Mouse (Mus musculus) natural killer cell, adult 2 months (primary cell): ENCODE data around the gene Prkcb.

ENCODE experiments used
- DNase-seq, 2 experiments: peaks; one replicate each; pipeline ENCODE4 v3.0.0; 2022; ENCODE audit warnings: low spot score in 2 of 2

The Prkcb gene

GRCm38 (mm10) chr7:122319566-122319965 lies 31.0 kb downstream of the Prkcb start:
- no peak for DNase-seq

GRCm38 (mm10) chr7:122320843-122321544 lies 32.4 kb downstream of the Prkcb start:
- DNase-seq, result no peak

DNA sequence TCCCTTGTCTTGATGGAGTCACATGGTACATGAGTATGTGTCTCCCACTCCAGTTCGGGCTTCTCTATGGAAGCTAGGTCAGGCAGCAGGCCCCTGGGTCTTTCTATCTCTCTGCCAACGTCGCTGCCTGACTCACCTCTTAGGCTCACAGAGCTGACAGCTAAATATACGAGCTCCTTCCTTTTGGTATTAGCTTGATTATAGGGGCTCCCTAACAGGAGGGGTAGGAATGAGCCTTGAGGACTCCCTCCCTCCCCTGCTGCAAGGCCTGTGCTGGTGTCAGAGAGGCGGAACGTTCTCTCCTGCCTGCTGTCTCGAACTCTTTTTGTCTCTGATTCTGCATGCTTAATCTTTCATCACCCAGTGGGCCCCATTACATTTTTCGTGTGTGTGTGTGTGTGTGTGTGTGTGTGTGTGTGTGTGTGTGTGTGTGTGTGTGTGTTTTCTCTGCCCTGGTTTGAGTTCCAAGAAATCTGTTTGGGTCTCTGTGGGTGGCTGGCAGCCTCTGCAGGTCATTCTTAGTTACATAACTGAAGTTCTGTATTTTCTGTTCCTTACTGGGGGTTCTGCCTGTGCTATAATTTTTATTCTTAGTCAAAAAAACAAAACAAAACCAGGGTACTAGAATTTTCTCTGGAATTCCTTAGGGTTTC lies 33.6 kb downstream of the Prkcb start:
- DNase-seq, result no peak

GRCm38 (mm10) chr7:122327942-122328341 lies 39.4 kb downstream of the Prkcb start:
- no peak for DNase-seq

GRCm38 (mm10) chr7:122328466-122328865 lies 39.9 kb downstream of the Prkcb start:
- no peak for DNase-seq

DNA sequence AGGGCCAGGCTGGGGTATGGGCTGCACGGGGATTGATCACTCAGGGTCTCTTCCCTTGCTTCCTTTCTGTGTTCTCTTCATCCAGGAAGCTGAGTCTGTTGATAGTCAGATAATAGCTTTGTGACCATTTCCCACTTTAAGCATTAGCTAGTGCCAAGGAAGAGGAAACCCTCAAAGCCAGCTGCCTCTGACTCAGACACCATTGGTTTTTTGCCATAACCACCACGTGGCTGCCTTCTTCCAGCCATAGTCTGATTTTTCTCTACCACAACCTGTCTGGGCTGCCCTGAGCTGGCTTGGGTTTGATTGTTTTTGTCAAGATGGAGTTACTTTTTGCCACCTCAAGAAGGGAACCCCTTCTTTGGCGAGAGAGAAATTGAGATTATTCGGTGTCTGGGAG lies 41.0 kb downstream of the Prkcb start:
- peak; percentile 48 for DNase-seq

- no peak for DNase-seq
Measured at GRCm38 (mm10) chr7:122333686-122334085, 45.1 kb downstream of the Prkcb start.

DNA sequence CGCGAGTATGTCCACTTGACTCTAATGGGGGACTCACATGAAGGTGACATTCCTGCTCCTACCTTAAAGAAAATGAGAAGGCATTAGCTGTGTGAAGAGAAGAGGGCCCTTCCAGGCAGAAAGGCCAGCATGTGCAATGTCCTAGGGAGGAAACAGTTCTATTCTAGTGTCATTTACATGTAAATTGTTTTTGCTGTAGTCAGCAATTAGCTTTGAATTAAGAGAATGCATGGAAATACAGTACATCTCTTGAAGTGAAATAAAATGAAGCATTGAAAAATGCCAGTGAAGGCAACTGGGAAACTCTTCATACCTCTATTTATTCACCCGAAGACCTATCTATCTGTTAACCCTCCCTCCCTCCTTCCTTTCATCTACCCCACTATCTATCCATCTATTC lies 48.8 kb downstream of the Prkcb start:
- no peak for DNase-seq

DNA sequence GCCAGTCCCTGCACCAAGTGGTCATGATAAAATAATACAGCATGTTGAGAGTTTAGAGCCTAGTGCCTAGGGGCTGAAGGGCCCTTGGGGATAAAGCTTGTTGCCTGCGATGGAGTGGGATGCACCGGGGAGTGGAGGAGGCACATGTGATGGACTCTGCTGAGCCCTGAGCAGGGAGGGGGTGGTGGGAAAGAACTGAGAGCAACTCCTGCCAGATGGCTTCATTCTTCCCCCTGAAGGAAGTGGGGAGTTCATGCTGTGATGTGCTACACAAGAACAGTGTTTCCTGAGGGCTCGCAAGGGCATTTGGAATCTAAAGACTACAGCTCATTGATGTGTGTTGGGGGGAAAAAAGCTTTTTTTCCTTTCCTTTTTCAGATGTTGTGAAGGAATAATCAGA lies 49.5 kb downstream of the Prkcb start:
- no peak for DNase-seq

DNA sequence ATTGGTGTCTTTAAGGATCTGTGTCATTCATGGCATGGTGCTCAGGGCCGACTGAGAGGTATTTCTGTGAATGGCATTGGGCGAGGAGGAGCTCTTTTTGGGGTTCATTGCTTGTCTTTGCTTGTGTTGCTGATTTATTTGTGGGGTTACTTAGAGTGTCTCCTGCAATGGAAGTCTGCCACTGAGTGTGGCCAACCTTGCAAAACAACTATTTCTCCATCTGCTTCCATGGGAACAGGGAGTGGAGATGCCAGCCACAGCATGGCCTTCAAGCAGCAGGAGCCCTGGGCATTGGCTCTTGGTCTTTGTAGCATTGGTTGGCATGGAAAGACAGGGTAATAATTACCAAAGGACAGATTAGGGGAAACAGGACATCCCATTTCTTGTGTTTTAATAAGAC lies 50.9 kb downstream of the Prkcb start:
- no peak for DNase-seq

- DNase-seq, result no peak
Measured at GRCm38 (mm10) chr7:122341813-122342212, 53.3 kb downstream of the Prkcb start.

GRCm38 (mm10) chr7:122344656-122345055 lies 56.1 kb downstream of the Prkcb start:
- no peak for DNase-seq

DNA sequence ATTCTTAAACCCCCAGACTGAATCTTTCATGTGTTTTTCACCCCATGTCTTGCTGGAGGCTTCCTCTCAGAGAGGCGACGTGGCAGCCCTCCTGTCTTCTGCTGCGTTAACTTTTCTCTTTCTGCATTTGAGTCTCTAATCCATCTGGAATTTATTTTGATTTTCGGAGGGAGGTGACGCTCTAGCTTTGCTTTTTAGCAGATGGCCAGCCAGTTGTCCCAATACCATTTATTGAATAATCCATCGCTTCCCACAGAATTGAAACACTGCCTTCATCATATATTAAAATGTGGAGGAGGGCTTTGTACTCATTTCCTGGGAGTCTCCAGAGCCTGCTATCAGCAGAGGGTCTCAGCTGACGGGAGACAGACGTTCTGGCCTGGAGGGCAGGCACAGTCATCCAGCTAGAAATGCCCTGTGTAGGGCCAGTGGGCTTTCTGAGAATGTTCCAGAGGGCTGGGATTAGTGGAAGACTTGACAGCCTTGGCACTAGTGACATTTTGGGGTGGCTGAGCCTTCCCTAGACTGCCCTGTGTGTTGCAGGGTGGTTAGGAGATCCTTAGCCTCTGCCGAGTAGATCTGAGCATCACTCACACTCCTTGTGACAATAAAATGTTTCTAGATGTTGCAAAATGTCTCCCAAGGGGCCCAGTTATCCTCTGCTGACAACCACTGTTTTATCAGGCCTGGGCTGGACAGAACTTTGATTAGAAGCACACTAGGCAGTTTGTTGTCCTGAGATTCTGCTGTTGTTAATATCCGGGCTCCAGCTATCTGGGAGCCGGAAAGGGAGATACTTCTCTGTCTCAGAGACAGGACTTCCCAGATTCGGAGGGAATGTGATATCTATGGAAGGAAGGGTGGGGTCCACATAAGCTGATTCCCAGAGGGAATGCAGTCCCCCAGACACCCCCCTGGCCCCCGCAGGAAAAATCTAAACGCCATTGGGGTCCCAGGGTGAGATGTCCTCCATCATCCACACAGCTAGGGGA lies 58.0 kb downstream of the Prkcb start:
- no peak for DNase-seq

- peak in 1 of 2 experiments; percentile 10 for DNase-seq
Measured at GRCm38 (mm10) chr7:122347433-122347832, 58.9 kb downstream of the Prkcb start.

DNA sequence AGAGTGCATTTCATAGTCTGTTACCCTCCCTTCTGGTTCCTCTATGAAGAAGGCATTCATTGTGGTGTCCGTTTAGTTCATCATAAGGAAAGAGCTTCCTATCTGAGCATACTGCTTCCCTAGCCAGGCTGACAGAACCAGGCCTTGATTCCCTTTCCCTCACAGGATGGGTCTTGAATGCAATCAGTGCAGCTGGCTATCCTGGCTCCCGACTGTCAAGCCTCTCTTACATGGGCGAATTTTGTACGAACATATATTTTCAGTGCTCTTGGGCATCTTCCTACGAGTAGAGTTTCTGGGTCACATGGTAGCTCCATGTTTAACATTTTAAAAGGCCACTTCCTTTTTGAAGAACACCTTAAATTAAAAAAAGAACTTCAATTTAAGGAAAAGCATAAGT lies 61.4 kb downstream of the Prkcb start:
- DNase-seq, result no peak

DNA sequence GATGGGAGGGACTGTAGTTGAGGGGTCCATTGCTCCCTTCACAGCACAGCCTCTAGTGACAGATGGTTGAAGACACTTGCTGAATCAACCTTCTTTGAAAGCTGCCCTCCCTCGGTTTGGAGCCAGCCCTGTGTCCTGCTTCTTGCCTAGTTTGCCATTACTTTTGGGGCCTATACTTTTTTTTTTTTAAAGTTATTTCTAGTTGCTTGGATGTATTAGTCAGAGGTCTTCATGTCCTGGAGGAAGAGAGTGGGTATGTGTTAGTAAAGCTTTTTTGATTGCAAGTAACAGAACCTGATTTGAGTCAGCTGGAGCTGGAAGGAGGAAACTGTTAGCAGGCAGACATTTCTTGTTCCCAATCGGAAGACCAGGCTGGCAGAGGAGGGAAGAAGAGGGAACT lies 62.2 kb downstream of the Prkcb start:
- no peak for DNase-seq

- DNase-seq, result peak; percentile 53 to 62
Measured at GRCm38 (mm10) chr7:122351816-122352215, 63.3 kb downstream of the Prkcb start.

DNA sequence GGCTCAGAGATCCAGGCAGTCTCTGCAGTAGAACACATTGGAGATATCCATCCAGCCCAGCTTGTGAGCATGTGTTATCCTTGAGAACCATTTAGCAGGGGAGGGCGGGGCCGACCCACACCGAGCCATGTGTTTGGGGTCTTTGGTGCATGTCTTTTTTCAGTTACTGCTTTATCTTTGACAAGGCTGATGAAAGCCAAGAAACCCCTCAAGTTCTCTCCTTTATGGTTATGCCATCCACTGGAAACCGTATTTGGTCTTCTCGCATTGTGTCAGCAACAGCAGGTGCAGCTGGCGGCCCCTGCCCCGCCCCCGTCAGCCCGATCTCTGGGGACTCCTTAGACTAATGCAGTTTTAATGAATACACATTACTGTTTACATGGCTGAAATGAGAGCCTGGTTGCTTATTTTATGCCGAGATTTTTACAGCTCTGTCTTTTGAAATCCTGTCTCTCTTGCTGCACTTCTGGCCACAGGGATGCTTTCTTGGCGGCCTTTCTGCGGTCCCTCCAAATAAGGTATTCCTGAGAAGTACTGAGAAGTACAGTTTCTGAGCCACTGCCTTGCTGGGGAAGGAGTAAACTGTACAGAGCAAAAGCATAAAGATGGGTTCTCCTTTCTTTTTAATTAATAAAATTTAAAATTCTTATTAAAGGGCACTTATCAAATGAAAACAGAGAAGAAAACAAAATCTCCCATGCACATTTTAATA lies 64.2 kb downstream of the Prkcb start:
- DNase-seq, result peak in 1 of 2 experiments; percentile 45

DNA sequence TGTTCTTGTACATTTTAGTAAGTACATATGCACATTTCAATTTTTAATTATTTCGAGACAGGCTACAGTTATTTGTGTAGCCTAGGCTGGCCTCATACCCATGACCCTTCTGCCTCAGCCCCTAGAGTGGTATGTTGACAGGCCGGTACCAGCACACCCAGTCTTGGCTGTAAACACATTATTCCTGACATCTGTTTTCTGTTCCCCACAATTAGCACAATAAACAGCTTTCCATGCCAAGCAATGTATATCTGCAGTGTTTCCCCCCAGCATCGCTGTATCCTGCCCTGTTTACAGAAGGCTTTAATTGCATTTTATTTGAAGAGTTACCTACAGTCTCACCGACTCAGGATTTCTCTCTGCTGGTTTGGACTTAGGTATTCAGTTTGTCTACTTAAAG lies 64.8 kb downstream of the Prkcb start:
- no peak for DNase-seq

- DNase-seq, result no peak
Measured at GRCm38 (mm10) chr7:122356941-122357340, 68.4 kb downstream of the Prkcb start.

GRCm38 (mm10) chr7:122357847-122358246 lies 69.3 kb downstream of the Prkcb start:
- DNase-seq, result no peak

DNA sequence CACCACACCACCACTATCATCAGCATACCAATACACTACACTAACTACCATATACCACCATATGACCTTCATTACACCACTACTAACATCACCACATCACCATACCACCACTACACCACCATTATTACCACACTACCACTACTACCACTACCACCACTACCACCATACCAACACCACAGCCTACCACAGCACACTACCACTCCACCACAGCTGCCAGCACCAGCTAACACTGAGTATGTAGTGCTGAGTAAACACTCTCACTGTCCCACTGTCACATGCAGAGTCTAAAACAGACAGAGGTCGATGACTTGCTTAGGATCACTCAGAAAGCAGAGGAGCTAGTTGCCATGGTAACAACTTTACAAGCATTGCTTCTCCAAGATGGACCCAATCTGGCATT lies 78.1 kb downstream of the Prkcb start:
- DNase-seq, result no peak
